Mouse (Mus musculus): ENCODE results near the gene Dnase1l2.

Gene Dnase1l2

DNA sequence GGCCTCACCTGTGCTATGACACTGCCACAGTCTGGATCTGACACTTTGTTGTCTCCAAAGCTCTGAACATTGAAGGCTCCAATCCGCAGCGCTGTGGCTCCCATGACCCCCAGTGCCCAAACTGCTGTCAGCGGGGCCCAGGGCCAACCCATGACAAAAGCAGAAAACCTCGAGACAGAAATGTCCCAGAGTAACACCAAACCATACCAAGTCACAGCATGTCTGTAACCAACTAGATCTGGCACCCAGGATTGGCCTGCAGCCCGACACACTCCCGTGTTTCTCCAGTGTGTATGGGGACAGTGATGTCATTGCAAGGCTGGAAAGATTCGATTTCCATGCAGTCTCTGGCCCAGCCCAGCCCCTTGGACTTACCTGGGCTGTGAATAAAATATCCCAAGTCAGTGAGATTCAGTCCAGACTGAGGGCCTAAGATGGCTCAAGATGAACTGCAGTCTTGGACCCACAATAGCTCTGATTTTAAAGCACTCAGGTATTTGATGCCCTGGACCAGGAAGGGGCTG lies at the start of gene Dnase1l2:
Gene Dnase1l2 (minus strand): TSS at position 474 of the 524 bp plus-strand sequence.
- no peak for DNase-seq

DNA sequence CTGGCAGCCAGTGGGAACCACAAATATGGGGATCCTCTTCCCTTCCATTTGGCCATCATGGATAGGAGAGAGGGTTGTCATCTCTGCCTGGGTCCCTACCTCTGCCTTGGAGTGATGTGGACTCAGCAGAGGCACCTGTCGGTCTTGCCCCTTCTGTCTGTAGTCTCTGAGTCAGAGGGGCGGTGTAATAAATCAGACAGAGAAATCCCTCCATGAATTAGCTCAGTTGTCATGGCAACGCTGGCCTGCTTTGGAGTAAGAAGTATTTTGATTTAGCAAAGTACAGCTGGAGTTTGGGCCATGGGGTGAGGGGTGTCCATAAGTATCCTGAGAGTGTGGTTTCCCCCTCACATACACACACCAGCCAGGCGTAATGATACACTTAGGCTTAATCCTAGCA lies 47.5 kb upstream of the Dnase1l2 start:
- no peak for DNase-seq

DNA sequence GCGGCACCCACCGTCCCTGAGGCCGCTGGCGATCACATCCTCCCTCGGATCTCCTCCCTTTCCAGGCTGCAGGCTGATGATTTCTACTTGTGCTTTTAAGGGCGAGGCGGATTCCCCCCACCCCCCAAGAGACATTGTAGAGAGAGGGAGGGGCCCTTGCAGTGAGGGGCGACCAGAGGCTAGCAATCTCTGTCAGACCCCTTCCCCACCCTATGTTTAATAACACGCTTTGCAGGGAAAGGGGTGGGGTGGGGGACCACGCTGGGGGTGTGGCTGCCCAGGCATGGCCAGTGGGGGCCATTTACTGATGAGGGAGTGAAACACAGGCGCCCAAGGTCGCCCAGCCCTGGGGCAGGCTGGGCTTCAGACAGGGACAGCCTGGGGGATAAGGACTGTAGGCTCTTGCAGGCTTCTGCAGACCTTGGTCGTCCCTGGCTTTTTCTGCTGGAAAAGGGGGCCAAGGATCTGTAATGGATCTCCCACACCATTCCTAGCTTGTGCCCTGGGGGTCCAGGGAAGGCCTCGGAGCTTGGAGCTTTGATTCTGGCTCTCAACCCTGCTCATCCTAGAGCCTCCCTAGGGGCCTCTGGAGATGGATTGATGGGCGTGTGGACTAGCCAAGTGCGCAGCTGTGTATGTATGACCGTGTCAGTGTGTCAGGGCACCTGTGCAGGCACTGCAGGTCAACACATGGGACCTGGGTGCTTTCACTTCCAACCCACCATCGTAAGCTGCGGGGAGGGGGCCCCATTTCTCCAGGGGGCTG lies 46.5 kb upstream of the Dnase1l2 start:
- DNase-seq = no peak

DNA sequence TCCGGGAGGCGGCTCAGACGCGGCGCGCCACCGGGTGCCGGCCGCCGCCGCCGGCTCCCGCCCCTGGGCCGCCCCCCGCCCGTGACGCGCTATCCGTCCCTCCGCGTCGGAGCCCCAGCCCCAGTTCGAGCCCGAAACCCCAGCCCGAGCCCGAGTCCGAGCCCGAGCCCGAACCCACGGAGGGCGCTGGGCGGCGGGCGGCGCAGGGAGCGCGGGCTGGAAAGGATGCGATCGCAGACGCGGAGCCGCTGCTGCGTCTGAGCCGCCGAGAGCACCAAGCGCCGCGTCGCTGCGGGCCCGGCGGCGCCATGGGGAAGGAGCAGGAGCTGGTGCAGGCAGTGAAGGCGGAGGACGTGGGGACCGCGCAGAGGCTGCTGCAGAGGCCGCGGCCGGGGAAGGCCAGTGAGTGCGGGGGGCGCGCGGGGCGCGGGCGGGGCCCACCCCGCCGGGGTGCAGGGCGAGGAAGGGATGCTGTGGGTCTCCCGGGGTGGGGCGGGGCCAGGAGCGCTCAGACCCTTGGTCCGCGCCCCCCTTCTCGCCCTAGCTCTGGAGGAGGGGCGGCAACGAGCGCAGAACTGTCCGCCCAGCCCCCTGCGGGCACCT lies 45.9 kb upstream of the Dnase1l2 start:
- DNase-seq = no peak

DNA sequence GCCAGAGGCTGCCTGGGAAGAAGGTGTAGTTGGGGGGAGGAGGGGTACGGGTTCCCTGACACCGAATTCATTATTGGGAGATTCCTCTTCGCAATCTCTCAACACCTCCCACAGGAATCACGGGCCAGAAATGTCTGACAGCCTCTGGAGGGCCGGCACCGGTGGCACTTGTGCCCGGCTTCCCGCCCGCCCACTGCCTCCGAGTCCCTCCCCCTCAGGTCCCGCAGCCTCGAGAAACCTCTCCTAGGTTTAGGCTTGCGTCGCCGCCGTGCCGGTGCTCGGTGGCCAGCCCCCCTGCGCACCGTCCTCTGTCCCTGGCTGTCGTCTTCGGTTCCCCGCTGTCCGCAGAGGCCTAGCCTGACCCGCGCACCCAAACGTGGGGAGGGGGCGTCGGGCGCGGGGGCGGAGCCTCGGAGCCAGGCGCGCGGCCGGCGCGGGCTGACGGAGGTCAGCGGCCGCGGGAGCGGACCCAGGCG lies 45.3 kb upstream of the Dnase1l2 start, which contains the start of gene Caskin1:
Gene Caskin1 (plus strand): TSS at position 416 of the 476 bp plus-strand sequence.
- DNase-seq = no peak

DNA sequence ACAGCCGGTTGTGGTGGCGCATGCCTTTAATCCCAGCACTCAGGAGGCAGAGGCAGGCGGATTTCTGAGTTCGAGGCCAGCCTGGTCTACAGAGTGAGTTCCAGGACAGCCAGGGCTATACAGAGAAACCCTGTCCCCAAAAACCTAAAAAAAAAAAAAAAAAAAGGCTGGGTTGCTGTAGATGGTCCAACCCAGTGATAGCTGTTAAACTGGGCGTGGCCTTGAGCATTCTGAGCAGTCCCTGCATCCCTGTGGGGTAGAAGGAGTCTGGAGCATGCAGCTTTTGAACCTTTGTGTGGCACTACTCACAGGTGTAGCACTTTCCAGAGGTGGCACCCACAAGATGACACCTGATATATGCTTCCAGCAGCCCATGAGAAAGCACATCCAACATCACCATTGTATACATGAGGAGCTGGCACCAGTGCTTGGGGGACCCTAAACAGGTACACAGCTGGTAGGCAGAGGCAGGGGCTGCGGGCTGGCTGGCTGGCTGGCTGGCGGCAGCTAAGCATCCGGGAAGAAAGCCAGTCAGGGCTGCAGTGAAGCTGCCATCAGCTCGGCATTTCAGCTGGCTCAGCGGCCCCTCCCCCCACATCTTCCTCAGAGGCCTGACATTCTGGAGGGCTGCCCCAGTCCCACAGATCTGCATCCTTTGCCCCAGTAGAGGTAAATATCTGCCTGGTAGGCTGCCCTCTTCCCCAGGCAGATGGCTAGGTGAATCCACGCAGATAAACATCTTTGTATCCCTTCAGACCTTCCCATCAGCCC lies 42.4 kb upstream of the Dnase1l2 start:
- DNase-seq = no peak

DNA sequence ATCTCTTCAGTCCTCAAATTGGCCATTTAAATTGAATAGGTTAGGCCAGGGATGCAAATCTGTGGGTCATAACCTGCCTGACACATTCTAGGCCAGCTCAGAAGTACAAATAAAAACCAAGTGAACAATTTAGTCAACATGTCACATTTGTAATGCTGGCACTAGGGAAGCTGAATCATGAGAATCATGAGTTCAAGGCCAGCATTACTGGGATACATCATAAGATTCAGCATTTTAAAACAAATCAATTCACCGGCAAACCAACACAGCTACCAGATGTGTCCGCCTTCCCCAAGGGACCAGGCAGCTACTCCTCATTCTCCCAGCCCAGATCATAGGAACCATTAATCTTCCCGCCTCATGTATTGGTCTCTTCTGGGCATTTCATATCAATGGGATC lies 40.6 kb upstream of the Dnase1l2 start:
- DNase-seq = no peak

DNA sequence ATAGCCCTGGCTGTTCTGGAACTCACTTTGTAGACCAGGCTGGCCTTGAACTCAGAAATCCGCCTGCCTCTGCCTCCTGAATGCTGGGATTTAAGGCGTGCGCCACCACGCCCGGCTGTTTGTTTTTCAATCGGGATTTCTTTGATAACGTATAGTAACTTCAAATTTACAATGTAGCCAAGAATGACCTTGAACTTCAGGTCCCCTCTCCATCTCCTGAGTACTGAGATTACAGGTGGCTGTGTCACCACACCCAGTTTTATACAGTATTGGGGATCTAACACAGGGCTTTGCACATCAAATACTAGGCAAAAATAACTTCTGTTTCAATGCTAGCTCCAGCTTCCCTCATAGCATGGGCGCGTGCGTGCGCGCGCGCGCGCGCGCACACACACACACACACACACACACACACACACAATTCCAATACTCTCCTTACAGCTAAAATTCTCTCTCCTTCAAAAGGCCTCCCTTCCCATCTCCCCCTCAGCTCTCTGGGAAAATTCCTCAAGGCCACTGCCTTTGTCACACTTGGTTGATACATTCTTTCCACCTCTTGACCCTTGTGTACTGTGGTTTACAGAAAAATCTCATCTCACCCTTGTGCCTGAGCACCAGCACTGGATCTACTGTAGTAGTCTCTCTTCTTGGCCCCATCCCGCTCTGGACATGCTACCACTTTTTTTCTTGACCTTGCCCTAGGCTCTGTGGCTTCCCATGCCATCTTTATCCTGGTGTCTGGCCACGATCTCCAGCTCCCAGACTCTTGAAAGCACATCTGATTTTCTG lies 38.3 kb upstream of the Dnase1l2 start:
- no peak for DNase-seq

DNA sequence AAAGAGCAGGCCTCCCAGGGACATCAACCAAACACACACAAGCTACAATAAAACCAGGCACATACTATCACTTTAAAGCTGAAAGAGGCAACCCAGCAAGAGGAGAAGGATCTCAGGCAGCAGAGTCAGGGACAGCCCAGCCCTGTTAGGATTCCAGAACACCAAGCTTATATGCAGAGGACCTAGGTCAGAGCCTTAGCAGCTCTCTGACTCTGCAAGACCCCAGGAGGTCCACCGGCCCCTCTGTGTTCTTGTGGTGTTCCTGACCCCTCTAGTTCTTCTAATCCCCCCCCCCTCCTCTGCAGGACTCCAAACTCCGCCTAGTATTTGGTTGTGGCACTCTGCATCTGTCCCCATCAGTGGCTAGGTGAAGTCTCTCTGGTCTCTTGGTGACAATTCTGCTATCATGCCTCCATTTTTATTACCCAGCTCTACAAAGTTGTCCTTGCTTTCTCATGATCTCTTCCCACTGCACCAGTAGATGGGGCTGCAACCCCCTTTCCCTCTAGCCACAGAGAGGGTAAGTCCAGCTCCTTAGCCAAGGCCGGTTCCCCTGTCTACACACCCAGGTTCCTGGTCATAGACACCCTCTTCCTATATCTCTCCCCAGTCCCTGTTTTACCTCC lies 37.4 kb upstream of the Dnase1l2 start:
- DNase-seq = no peak

DNA sequence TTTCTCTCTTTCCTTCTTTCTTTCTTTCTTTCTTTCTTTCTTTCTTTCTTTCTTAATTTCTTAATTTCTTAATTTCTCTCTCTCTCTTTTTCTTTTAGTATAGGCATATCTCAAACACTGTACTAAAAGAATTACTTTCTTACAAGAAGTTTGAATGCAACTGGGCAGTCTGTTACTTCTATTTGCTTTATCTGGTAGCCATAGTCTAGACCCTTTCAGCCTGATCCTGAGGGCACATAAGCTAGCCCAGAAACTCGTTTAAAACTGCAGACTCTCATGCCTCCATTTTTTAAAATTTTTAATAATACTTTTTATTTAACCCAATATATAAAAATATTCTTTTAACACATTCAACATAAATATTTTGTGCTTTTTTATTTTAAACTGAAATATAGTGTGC lies 36.5 kb upstream of the Dnase1l2 start:
- DNase-seq = no peak

DNA sequence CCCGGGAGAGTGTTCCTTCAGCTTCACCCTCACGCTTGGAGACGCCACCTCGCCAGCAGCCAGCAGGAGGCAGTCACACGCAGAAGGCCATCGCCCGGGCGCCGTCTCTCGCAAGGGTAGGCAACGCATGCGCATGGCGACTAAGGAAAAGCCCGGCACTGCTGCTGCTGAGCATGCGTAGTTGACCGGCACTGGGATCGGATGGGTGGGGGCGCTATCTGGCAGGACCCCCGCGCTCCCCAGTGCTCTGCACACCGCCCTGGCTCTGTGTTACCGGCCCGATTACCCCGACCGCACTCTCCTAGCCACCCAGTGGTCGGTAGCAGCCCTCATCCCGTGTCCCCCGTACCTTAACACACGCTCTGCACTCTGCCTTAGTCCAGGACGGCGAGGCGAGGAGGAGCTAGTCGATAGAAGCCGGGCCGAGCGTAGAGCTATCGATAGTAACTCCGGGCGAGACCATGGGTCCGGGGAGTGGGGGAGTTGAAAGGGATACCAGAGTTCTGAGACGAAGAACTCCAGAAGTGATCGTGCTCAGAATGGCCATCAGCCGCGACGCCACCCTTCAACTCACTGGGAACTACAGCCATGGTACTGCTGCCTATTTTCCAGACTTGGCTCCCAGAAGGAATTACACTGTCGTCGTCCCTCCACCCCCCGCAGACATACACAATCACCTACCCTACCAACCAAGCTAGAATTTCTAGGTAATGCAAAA lies 35.9 kb upstream of the Dnase1l2 start, which contains the start of gene Mlst8:
Gene Mlst8 (minus strand): TSS at position 416 of the 718 bp plus-strand sequence.
- peak; percentile 95 for DNase-seq

DNA sequence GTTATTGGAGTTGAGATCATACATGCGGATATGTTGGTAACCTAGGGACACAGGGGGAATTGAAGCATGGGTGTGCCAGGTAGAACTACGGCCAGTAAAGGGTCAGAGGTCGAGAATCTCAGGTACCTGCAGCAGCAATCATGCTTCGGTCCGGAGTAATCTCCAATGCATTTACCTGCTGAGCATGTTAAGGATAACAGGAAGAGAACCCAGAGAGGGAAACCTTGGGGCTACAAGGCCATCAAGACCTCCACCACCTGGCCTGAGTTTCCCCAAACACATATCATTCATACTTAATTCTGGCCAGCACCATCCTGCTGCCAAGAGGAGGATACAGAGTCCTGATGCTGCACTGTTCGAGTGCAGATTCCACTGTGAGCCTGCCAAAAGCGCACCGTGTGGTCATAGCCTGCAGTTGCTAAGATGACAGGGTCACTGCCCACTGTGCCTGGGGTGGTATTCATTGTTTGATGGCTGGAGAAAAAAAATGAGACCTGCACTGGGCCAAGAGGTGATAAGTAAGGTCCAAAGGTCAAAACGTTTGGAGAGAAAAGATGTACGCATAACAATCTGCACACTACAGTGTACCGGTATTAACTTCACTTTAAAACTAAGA lies 35.2 kb upstream of the Dnase1l2 start:
- peak; percentile 41 for DNase-seq

DNA sequence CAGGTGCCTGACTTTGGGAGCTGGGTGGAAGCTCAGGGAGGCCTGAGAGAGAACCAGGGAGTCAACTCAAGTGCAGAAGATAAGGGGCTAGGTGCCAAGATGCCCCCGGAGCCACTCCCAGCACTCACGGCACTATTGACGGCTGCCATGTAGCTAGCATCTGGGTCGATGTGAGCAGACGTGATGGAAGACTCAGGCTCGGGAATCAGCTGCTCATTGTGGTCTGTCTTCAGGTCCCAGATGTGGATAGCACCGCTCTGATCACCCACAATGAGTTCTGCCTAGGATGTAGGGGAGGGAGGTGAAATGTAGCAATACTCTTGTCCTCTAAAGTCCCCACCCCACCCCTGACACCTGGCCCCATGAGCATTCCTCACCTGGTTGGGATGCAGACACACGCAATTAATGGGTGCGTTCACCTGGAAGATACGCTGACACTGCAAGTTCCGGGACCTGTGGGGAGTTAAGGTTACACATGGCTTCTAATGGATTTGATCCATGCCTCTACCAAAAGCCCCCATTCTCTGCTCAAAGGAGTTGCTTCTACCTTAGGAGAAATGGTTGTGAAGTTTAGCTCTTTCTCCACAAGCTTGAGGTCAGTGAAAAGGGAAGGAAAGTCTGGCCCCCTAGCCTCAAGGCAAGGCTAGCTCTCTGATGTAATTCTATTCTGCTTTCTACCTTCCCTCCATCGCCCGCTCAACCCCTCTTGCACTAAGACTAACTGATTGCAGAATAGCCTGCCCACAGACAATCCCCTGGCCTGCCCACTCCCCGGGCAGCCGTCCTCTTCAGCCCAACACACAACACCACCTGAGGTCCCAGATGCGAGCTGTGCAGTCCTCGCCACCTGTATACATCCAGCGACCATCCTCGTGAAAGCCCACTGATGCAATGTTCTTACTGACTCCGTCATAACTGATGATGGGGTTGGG lies 34.4 kb upstream of the Dnase1l2 start:
- no peak for DNase-seq

DNA sequence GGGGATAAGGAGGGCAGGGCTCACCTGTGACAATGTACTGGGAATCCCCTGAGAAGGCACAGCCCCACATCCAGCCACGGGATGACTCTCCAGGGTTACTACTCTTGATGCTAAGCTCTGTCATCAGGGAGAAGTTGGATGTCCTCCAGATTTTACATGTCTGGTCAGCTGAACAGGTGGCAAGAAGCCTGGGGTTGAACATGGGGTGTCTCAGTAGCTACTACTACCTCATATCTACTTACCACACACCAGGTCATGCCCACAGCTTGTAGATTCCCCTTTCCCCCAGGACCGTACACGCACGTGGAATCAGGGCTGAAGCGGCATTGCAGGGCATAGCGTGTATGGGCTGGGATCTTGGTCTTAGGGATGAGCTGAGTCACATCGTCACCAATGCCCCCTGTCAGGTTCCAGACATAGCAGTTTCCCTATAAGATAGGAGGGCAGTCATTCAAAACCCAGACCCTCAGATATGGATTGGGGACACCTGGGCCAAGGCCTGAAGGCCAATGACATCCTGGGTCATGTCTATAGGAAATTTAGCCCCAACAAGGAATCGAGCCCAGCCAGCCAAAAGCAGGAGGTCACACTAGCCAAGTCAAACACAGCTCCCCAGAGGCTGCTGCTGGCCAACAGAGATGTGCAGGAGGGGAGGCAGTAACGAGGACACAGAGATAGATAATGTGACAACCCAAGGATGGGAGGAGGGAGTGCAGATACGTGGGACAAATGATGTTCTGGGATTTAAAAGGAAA lies 33.3 kb upstream of the Dnase1l2 start:
- no peak for DNase-seq

DNA sequence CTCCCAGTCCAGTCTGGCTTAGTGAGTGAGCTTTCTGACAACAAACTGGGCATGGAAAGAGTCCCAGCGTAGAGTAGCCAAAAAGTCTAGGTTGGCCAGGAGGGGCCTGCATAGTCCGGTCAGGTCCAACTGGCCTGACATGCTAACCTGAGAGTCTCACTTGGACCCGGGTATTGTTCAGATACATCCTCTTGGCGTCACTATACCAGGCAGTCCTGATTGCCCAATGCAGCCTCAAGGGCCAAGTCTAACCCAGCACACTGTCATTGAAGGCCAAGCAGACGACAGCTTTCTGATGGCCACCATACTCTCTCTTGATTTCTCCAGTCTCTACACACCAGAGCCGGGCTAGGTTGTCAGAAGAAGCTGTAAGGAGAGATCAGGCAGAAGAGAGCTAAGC lies 32.7 kb upstream of the Dnase1l2 start:
- no peak for DNase-seq

DNA sequence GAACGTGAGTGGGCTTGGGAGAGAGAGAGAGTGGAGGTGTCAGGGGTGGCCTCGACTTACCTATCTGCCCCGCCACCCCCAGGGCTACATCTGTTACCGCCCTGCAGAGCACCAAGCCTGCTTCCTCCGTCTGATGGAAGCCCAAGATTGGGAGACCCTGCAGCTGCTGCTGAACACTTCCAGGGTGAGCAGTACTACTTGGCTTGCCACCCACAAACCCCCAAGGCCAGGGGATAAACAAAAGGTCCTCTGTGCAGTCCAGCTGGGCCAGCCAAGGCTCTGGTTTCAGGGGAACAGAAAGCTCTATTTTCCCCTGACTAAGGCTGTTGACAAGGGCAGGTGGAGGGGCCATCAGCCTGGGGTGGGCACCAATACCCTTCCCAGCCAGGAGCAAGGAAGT lies 31.7 kb upstream of the Dnase1l2 start:
- no peak for DNase-seq

DNA sequence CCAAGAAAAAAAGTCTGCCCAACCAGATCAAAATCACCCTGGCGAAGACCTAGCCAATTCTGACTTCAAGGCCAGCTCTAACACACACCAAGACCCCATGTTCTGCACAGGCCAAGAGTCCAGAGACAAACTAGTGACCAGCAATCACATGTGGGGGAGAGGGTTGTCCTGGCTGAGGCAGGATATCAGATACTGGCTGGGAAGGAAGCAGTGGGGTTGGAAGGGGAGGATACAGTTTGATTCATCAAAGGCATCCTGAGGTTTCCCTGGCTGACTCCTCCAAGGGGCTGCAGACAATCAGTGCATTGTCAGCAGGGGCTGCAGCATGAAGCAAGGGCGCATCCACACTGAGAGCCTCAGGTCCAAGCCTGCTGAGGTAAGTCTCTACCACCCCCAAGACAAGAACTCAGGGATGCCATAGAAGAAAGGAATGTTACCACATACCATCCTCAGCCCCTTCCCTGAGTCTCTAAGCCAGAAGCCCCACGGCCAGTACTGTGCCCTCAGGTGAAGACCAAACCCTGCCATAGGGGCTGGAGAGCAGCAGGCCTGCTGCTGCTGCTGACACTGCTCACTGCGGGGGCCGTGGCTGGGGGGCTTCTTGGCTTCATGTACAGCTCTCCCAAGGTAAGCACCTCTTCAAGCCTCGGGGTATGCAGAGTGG lies 30.8 kb upstream of the Dnase1l2 start, which contains the start of gene Bricd5:
Gene Bricd5 (plus strand): TSS at position 273 of the 664 bp plus-strand sequence.
- no peak for DNase-seq

DNA sequence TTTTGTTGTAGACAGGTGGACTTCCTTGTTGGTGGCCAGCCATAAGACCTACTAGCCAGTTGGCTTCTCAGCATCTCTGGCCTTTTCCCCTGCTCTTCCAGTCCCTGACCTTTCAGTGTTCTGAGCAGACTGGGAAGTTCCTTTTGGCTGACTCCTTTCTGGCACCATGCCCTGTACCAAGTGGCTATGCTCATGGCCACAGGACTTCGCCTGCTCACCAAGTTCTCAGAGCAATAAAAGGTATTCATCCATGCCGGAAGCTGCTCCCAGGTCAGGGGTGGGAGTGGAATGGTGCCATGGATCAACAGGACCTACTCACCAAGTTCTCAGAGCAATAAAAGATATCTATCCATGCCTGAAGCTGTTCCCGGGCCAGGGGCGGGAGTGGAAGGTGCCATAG lies 29.6 kb upstream of the Dnase1l2 start:
- peak; percentile 94 for DNase-seq

Measured in kidney, adult 11 months (tissue).